Mouse (Mus musculus) testis, postnatal 10 days (tissue): Measurements from ENCODE around the gene Rftn2.
"Not testable (repeated sequence)": the region's sequence is repeated elsewhere in the genome, so short reads cannot be mapped to it uniquely, and the experiment has no call there.

Source experiments
- DNase-seq: peaks from one replicate; pipeline ENCODE4 v3.0.0; 2021; ENCODE audit warnings: low spot score

The Rftn2 gene

DNA sequence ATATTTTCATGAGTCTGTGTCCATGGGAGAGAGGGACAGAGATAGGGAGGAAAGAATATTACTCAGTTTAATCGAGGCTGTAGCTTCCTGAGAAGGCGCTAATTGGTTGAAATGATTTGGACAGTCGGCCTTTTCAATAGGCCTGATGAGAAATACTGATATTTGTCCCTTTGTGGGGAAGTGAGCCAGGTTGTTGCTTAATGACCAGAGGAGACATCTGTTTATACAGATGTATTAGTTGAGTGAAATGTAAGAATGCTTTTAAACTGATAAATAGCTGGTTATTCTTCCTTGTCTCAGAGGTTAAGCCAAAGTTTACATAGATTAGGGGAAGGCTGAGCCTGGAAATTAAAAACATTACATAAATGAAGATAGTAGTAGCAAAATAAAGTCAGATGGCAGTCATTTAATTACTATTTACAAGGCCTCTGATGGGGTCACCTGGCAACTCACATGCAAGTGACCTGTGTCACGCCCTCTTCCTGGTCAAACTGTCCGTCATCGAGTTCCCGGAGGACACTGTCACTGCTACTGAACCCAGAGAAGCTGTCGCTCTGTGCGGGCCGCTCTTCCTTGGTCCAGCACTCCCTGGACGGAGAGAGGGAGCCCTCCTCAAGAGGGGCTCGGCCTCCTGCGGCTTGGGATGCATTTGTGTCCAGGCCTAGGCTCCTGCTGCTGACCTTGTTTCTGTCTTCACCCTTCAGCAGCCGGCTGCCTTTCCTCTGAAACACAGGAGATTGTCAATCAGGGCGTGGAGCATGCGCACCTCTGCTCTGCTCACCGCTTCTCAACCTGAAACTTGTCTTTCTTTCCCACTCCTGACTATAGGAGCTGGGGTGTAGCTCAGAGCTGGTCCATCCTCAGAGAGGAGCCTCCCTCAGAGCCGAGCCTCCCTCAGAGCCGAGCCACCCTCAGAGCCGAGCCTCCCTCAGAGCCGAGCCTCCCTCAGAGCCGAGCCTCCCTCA, 54.9 kb downstream of the Rftn2 start:
- DNase-seq = no peak

- no peak for DNase-seq
Observed at GRCm38 (mm10) chr1:55168591-55168990, 58.0 kb downstream of the Rftn2 start.

DNA sequence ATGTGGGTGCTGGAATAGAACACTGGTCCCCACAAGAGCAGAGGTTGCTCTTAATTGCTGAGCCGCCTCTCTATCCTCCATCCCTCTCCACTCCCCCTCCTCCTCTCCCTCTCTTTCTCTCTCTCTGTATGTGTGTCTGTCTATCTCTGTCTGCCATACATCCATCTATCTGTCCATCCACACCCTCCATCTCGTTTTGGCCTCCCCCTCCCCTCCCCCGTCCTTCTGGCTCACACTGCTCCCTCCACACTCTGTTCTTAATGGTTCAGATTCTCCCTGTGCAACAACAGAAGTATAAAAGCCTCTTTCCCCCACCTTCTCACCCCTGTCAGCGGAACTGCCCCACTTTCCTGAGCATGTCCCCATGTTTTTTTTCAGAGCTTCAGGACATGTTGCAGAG, 59.0 kb downstream of the Rftn2 start:
- DNase-seq = no peak

- no peak for DNase-seq
Observed at GRCm38 (mm10) chr1:55164005-55164404, 62.6 kb downstream of the Rftn2 start.

GRCm38 (mm10) chr1:55162781-55163180, 63.8 kb downstream of the Rftn2 start:
- DNase-seq = peak; percentile 31

- peak; percentile 61 for DNase-seq
Observed at GRCm38 (mm10) chr1:55161895-55162294, 64.7 kb downstream of the Rftn2 start.

- DNase-seq = peak; percentile 46
Observed at GRCm38 (mm10) chr1:55160831-55161638, 65.5 kb downstream of the Rftn2 start.

GRCm38 (mm10) chr1:55160218-55160617, 66.4 kb downstream of the Rftn2 start:
- DNase-seq = no peak

DNA sequence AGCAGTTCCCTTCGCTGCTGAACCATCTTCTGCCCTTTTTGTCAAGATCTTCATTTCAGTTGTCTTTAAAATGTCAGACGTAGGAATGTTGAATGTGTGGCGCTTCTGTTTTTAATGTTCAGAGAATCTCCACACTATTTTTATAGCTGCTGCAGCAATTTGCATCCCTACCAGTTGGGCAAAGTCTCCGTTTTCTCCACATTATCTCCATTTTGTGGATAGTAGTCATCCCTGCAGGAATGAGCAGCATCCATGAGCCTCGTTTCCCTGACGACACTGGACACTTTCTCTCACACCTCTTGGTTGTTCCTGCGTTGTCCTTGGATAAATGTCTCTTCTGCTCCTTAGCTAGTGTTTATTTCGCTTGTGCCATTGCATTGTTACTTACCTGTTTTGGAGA, 67.8 kb downstream of the Rftn2 start:
- DNase-seq = no peak

- no peak for DNase-seq
Observed at GRCm38 (mm10) chr1:55158211-55158610, 68.4 kb downstream of the Rftn2 start.

GRCm38 (mm10) chr1:55157329-55157728, 69.3 kb downstream of the Rftn2 start:
- no peak for DNase-seq

DNA sequence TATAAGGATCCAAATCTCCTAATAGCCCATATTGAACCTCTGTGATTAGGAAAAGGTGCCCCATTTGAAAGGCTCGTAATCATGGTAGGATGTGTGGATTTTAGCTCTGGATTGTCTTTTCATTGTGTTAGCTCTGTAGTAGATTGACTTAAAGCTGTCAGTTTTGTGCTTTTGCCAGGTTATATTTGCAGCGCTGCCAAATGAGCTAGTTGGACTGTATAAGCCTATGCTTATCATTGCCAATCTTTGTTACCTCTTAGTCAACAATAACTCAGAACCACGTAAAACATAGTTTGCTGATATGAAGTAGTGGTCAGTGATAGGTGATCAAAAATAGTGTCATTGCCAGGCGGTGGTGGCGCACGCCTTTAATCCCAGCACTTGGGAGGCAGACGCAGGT, 81.0 kb downstream of the Rftn2 start:
- DNase-seq = no peak

DNA sequence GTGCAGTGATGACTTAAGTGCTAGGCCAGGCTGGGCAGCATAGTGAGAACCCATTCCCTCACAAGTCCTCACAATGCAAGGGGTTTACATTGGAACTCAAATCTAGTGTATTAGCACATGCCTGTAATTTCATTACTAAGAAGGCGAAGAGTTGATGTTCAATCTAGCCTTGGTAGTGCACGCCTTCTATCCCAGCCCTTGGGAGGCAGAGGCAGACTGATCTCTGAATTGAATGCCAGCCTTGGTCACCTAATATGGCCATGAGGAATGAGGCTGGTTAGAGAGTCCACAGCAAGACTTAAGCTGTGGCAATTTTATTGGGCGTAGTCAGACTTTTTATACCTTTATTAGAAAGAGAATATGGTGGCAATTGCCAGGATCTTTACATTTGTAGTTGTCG, 82.2 kb downstream of the Rftn2 start:
- no peak for DNase-seq

GRCm38 (mm10) chr1:55135846-55136245, 90.7 kb downstream of the Rftn2 start:
- DNase-seq = no peak

GRCm38 (mm10) chr1:55134301-55134700, 92.3 kb downstream of the Rftn2 start:
- no peak for DNase-seq

DNA sequence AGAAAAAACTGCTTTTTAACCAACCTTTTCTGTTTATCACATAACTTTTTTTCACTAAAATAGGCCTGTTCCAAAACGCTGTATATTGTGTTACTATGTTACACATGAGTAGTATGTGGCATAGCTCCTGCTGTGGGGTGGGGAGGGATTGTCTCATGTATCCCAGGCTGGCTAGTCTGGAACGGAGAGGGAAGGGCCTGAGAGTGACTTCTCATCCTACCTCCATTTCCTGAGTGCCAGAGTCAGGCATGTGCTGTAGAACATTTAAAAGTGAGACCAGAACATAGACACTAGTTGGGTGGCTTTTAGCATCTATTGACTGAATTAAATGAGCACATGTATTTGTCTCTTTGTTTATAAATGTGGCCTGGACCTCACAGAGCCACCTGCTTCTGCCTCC, 93.4 kb downstream of the Rftn2 start:
- DNase-seq = no peak

DNA sequence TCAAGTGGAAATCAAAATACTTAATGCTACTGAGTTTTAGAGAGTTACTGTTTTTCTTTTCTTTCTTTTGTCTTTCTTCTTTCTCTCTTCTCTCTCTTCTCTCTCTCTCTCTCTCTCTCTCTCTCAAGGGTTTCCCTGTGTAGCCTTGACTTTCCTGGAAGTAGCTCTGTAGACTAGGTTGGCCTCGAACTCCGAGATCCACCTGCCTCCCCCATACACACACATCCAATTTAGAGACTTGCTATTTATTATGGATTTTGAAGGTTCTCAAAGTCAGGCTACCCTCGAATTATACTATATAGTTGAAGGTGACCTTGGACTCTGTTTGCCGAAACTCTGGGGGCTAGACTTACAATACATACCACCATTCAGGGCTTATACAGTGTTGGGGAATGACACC, 94.3 kb downstream of the Rftn2 start:
- DNase-seq = no peak

- DNase-seq = peak; percentile 67
Observed at GRCm38 (mm10) chr1:55131424-55132014, 95.1 kb downstream of the Rftn2 start.

DNA sequence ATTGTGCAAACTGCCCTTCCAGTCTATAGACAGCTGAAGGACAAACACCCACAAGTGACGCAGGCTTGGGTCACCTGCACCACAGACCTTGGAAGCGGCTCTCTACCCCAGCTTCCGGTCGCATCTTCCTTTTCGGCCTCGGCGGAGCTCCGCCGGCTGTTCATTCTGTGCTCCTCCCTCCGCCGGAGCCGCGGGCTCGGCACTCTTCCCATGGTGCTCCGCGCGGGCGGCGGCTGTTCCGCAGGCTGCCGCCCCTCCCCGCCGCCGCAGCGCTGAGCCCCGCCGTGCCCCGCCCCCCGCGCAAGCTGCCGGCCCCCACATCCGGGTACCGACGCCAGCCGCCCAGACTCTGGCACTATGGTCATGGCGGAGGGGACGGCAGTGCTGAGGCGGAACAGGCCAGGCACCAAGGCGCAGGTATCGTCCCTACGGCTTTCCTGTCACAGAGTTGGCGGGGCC, 95.6 kb downstream of the Rftn2 start, which contains the start of gene Mob4:
TSS of gene Mob4 (plus strand) at position 289 of the 459 bp plus-strand sequence.
- peak; percentile 98 for DNase-seq

DNA sequence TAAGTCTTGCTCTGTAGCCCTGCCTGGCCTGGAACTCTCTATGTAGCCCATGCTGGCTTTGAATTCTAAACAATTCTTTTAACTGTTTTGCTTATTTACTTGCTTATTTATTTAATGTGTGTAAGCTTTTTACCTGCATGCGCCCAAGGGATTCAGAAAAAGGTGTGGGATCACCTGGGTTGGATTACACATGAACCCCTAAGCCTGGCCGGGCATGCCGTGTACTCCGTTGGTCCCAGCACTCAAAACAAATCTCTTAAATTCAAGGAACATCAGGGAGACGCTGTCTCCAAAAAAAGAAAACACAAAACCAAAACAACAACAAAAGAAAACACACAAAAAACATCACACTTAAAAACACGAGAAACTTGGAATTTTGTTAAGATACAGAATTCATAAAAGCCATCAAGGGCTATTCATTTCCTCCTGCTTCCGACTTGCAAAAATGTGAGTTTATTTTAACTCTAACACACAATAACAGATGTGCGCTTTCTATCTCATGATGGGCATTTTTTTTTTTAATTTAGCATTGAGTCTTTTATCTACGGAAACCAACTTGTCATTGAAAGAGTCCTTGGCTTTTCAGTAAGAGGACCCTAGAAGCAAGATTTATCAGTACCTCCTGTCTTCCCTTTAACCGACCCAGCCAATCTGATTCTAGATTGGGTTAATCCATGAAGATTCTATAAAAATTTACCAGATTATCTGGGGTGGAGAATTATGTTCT, 96.2 kb downstream of the Rftn2 start:
- no peak for DNase-seq

GRCm38 (mm10) chr1:55129716-55130115, 96.9 kb downstream of the Rftn2 start:
- no peak for DNase-seq

DNA sequence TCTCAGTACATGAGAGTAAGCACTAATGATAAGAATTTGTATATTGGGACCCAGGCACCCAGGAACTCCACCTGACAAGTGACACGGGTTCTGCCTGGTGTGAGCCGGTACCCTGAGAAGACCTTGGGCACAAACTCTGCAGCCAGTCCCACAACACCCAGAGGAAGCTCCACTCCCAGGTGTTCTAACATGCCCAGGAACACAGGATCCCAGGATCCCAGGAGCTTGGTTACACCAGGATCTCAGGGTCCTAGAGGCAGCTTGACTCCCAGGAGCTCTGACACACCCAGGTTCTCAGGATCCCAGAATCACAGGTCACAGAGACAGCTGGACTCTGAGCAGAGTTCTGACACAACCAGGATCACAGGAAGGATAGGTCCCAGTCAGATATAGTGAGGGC, 102.4 kb downstream of the Rftn2 start:
- not testable (repeated sequence) for DNase-seq
